Mouse (Mus musculus) ES-CJ7 (cell line): ENCODE measurements around the gene Ppef1.
"Not testable (repeated sequence)": the region's sequence is repeated elsewhere in the genome, so short reads cannot be mapped to it uniquely, and the experiment has no call there.

Experiments used
- DNase-seq: peaks from one replicate; pipeline ENCODE4 v3.0.0; 2011; ENCODE audit warnings: low read depth, low spot score

Ppef1 gene

DNA sequence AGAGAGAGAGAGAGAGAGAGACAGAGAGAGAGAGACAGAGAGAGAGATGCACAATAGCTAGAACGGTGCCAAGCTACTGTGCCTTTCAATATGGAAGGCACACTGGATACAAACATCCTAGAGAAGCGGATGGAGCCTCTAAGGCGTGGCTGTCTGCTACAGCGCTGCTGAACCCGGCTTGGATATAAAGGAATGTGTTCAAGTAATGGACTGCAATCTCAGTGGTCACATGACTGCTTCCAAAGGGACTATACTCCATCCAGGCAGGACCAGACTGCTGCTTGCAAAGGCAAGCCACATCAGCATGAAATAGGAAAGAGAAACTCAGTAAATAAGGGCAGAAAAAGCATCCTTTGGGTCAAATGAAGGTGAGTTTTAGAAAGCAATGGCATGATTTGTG, at the start of gene Ppef1:
TSS of gene Ppef1 (minus strand) at position 116 of the 400 bp plus-strand sequence.
- DNase-seq, result no peak

DNA sequence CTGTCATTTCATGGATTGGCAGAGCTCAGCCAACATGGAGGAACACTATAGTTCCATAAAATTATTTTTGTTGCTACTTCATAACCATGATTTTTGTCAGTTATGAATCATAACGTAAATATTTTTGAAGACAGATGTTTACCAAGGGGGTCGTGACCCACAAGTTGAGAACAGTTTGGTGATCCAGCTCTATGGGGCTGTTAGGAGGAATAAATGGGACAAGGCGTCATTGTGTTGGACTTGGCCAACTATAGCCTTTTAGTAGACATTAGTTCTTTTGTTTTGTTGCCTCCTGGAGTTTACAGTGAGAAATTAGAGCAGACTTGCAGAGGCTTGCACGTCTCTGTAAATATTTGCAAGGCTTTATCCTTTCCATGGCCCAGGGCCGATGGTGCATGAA, 46.7 kb upstream of the Ppef1 start:
- no peak for DNase-seq

DNA sequence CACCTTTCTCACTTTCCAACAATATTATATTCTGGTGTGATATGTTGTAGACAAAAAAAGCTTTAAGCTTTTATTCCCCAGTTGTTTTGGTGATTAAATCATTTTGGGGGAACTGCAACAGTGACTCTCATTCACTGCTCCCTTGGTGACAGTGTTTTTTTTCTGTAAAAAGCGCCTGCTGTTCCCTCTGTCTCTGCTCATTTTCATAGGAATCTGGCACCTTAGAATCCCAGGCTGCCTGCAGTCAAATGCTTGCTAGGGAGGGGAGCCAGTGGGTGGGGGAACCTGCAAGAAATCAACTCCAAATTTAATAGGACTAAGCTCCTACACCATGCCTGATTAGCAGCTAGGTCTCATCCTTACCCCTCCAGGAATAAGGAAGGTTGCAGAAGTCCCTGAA, 37.5 kb upstream of the Ppef1 start:
- DNase-seq, result no peak

DNA sequence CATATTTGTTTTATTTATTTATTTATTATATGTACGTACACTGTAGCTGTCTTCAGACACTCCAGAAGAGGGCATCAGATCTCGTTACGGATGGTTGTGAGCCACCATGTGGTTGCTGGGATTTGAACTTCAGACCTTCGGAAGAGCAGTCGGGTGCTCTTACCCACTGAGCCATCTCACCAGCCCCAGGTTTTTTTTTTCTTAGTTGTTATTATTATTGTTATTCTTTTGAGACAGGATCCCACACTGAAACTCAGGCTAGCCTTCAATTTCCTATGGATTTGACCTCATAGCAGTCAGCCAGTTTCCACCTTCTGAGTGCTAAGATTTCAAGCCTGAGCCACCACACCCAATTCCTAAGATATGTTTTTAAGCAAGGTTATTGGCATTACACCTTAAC, 34.1 kb upstream of the Ppef1 start:
- DNase-seq, result not testable (repeated sequence)

DNA sequence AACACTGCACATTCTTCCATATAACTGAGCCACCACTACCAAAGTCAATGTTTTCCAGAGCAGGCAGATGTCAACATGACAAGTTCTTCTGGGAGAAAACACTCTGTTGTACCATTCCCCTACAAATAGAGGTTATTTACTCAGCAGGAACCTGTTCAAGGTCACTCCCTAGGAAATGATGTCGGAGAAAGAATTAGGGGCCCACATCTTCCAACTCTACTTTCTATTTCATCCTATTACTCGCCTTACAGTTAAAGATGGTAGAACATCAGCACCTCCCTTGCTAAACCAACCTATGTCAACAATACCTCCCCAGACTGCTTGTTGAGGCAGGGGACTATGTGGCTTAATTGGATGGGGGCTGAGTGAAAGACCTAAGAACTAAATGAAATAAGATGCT, 32.1 kb upstream of the Ppef1 start, which contains the start of gene Rs1:
TSS of gene Rs1 (plus strand) at position 301 of the 400 bp plus-strand sequence.
- no peak for DNase-seq

DNA sequence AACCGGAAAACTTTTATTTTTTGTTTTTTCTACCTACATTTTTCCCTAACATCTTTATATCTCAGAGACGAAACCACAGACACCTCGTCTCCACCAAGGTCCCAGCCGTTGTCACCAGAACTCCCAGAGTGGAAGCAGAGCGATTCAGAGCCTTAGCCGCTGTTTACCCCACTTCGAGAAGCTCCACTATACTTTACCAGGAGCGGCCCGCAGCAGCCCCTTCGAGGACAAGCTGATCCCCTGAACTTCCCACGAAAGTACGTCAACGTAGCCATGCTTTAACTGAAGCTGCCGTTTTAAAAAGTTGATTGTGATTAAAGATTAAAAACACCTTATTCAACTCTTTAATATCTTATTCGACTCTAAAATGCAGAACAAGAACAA, 30.7 kb upstream of the Ppef1 start:
- peak; percentile 28 for DNase-seq

DNA sequence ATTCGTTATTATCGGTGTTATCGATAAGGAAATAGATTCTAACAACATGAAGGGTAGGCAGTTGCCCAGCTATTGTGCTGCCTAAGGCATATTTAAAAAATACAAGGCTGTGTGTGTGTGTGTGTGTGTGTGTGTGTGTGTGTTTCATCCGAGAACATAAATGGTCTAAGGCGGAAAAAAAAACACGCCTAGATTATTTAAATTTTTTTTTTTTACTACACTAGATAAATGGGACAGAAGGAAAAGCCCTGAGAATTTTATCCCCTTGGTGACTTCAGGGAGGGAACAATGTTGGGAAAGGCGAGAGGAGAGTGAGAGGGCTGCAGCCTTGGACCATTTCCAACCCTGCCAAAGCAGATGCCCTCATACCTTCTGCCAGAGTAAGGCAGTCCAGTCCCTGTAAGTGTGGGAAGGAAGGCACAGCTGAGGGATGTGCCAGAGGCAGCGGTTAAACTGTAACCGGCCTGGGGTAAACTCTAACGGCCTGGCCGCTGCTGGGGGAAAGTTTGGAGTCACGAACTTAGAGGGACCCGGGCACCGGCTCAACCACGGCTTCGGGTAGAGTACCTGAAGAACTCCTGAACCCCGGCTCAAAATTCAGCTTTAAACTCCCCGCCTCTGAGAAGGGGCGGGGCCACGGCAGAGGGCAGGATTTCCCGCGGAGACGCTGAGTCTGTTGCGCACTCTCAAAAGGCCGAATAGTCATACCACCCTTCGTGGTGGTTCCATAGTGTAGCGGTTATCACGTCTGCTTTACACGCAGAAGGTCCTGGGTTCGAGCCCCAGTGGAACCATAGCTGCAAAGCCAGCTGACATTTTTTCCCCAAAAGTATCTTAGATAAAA, 30.0 kb upstream of the Ppef1 start:
- peak; percentile 73 for DNase-seq

DNA sequence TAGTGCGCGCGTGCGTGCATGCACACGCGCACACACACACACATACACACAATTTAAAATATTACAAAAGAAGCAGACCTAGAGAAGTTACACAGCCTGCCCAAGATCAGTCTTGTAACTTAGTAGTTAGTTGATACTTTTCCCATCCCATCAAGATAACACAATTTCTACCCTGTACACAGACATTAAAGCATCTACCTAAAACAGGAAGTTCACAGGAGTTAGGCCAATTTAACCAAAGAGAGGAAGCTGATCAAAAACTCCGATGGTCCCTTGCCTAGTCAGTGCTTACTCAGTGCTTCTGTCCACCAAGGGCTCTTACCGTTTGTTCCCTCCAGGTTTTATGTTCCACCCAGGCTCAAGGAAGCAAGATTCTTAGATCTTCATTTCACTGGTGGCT, 15.2 kb upstream of the Ppef1 start:
- DNase-seq, result no peak

DNA sequence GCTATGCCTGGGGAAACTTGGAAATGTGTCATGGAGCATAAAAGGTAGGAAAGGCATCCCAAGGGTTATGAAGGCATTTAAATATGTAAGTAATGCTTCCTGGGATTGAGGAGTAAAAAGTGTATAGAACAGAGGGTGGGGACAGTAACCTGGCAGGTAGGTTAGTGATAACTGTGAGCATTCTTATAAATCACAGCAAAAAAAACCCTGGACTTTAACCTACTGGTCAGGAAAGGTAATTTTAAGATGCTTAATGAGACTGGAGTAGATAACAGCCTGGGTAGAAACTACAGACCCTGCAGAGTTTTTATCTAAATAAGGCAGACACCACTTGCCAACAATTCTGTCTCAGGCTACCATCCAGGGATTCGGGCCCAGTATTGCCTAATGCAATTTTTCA, 13.1 kb upstream of the Ppef1 start:
- no peak for DNase-seq

DNA sequence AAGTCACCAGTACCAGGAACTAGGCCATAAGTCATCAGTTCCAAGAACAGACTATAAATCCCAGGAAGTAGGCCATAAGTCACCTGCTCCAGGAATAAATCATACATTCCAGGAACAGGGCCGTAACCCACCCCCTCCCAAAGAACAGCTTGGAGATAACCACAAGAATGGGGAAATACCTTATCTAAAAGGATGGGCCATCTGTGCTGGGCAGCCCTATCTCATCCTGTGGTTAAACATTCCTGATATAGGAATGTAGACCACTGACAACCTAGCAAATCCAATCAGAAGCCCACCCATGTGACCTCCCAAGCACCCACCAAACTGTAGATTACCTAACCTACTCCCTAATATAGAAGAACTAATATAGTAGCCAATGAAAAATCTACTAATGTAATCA, 9.8 kb upstream of the Ppef1 start:
- DNase-seq, result no peak

DNA sequence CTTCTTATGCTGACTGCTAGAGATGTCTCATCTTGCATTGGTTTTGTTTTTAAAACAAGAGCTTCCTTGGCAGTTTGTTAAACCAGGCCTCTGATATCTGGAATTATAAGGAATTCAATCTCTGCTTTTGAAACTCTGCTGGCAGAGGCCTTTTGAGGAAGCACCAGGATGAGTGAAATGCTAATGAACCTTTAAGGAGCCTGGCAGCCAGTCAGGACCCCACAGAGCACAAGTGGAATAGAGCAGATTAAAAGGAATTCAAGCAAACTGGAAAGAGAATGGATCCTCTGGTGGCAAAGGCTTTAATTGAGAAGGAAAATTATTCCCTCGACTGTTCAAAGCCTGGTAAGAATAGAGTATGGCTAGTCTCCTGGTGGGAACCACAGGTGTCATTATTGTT, 36.4 kb downstream of the Ppef1 start:
- no peak for DNase-seq

DNA sequence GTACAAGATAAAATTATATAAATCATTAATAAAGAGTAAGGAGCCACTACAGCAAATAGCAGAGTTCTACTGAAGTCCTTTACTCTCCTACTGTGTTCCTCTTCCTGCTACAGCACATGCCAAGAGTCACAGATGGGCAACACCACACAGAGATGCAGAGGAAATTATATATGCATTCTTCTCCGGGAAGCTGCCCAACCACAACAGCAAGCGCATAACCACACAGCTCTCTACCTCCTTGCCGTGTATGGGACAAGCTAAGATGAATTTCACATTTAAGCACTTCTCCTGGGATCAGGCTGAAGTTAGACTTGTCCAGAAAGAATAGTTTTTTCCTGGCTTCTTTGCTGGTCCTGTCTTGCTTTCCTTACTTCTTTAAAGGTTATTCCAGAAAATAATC, 44.0 kb downstream of the Ppef1 start:
- no peak for DNase-seq

DNA sequence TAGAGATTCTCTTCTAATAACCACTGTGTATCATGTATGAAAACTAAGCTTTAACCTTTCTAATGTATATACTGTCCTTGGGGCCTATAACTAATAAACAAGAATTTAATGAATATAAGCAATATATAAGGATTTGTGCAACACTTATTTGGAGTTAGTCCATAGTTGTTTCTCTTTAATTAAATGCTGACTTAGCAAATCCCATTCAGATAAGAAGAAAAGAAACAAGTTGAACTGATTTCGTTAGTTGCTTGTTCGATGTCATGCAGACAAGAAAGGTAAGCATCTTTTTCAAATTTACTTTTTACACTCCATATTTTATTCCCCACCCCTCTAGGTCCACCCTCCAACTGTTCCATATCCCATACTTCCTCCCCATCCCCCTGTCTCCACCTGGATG, 45.5 kb downstream of the Ppef1 start:
- no peak for DNase-seq

DNA sequence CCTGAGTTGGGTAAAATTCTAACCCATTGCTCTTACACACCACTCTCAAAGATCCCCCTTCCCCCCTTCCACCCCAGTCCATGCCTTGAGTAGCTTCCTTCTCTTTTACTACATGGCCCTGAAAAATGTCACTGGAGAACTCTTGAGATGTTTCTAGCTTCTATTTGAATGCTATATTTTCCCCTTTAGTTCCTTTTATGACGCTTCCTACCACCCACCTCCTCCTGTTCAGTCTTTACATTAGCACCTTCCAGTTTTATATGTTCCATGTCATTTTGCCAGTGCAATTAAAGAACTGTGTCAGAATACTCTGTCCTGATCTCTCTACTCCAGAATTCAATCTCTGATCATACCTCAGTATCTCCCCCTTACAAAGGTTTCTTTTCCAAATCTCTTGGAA, 65.6 kb downstream of the Ppef1 start:
- no peak for DNase-seq

DNA sequence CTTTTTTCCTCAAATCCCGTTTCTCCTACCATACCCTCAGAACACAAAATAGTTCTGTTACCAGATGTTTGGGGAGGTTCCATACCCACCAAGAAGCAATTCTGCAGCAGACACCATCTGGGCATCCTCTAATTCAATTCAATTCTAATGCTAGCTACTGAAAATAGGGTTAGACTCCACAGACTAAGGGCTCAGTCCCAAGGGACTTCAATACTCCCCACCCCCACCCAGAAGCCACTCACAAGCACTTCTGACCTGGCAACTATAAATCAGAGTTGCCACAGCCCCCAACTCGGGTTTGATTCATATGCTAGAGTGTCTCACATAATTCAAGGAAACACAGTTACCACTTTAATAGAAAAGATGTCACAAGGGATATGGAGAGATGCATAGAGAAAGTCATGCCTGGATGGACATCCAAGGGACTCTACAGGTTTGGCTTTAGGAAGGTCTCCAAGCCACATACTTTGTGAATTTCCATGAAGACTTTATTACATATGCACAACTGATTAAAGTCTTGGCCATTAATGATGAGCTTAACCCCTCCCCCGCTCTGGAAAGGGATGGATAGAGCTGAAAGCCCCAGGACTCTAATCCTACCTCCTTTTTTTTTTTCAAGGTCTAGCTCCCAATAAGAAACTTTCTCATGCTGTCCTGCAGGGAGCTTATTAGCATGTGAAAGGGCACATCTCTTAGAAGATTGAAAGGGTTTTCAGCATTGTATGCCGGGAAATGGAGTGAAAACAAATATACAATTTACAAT, 124.5 kb downstream of the Ppef1 start:
- DNase-seq, result no peak

DNA sequence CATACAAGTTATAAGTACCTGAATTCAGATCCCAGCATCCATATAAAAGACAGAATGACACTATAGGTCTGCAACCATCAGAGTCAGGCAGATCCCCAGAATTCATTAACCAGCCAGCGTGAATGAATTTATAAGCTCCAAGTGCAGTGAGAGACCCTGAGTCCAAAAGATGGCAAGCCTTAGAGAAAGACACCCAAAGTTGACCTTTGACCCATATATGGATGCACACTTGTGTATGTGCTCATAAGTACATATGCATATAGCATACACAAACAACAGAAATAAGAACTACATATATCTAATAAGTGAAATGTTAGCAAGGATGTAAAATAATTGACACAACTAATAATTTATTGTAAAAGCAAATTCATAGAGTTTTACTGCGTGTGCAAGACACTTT, 125.1 kb downstream of the Ppef1 start:
- DNase-seq, result no peak

DNA sequence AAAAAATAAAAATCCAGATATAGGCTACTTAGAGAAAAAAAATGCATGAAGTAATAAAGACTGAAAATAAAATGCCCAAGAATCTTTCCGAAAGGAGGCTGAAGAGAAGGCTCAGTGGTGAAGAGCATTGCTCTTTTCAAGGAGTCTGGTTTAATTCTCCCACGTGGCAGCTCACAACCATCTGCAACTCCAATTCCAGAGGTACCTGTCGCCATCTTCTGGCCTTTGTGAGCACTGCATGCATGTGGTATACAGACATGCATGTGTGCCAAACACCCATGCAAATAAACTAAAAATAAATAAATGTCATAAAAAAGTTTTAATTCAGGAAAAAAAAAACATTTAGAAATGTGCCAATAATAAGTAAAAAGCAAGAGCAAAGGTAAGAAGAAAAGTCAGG, 125.7 kb downstream of the Ppef1 start:
- peak; percentile 61 for DNase-seq

DNA sequence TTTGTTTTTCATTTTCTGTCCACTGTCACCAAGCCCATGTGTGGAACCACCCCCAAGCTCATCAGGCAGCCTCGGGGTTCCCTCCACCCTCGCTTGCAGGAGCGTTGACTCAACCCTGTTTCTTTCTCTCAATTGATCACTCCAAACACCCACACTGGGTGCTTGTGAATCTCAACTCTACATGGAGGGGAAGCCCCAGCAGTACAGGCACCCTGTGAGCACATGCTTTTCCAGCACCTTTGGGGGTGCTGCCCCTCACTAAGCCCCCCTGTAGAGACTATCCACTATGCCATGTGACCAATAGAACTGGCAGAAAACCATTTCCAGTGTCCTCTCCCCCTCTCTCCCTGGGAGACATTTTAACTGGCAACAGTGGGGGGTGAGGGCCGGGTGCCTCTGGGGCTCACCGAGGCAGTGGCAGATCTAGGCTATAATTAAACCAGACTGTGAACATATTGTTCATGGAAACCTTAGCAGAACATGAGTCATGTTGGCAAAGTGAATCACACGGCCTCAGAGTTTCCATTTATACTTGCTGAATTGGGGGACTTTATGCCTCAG, 131.5 kb downstream of the Ppef1 start:
- no peak for DNase-seq

DNA sequence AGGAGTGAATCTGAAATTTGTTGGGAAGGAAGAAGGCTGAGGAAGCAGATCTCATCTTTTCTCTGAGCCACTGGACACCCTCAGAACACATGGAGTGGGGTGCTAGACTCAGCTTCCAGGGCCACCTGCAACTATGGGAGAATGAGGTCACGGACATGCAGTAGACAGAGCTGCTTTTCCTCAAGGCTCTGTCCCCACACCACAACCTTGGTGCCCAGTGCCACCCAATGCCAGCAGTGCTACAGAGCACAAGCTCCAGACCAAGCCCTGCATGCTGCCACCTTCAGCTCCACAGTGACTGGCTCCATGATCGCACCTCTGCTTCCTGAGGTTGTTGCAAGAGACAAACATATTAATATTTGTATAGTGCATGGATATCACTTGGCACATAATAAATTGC, 132.2 kb downstream of the Ppef1 start:
- no peak for DNase-seq

DNA sequence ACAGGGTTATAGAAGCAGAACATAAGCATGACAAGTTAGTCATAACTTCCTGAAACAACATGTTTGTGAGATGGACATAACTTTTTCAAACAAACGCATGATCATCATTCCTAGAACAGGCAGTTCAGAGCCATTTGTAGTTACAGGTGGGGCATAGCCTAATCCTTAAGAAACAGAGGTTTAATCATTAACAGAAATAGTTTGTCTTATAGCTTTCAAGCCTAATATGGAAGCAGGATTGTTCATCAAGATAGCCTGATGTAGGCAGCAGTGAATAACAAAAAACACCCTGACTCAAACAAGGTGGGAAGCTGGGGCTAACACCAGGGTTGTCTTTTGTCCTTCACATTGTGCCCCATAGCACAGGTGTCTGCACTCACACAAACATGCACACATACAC, 132.8 kb downstream of the Ppef1 start:
- no peak for DNase-seq

DNA sequence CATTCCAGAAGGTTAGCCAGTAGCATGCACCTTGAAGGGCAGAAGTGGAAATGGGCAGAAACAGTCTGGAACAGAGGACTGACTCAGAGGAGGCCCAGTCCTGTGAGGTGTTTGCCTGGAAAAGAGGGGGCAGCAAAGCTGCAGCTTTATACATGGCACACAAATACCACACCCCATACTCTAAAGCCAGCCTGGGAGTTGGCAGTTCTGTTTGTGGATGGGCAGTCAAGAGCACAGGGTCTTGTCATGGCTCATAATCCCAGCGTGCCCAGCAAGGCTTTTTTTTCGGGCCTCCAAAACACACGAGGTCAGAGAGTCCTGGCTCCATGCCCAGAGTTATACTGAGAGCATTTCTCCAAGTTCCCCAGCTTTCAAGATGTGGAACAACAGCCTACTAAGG, 134.5 kb downstream of the Ppef1 start:
- no peak for DNase-seq

DNA sequence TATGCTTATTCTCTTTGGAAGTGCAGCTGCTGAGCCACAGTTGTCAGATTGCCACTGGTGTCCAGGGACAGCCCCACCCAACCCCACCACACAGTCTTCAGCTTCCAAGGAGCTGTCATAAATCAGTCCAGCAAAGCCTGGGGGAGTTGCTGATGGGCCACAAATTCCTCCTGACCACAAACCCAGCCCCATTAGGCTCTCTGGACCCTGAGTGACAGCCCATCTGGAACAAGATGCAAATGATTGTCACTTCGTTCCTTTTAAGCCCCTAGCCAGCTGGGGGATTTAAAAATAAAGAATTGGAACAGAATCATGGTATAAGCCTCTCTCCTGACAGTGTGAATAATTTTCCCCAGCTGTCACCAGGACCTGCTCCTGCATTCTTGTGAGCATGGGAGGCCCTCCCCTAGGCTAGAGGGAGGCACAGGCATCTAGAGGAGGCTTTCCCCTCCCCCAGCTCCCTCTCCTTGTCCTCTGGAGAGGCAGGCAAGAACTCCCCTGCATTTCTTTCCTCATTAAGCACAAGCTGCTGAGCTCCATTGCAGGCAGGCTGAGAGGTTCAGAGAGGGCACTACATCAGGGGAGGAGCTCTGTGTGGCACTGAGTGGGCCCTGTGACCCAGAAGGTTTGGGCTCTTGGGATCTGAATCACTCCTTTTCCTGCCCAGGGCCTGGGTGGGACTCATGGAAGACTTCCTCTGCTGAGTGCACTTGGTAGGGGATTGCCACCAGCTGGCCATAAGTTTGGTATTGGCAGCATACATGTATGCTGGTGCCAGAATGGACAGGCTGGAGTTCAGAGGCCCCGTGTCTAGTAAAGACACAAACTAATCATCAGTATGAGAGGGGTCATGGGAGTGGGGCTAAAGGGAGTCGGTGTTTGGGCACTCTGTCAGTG, 136.8 kb downstream of the Ppef1 start:
- DNase-seq, result no peak
